Mouse (Mus musculus): ENCODE measurements around the gene Glrx.

- no peak for TF ChIP-seq CTCF (IDR thresholded peaks at IDR 0.05; ENCODE audit: borderline replicate concordance, extremely low read depth, insufficient read depth, insufficient read length)
- no peak for TF ChIP-seq POLR2A (IDR thresholded peaks at IDR 0.05; ENCODE audit: borderline replicate concordance, extremely low read depth, insufficient read depth, insufficient read length, poor library complexity, severe bottlenecking)
Measured at GRCm38 (mm10) chr13:75853118-75853517, 13.4 kb downstream of the Glrx start.

All from brain, embryonic 14.5 days (tissue).